Mouse (Mus musculus): ENCODE measurements at regions not wholly inside any gene's neighbourhood (a gene's known extent, or its start where the extent isn't known, plus 50 kb on each side); places are given as distances from the start of the nearest gene placed in this dataset.

GRCm38 (mm10) chr4:93935692-93936091 lies 600.4 kb upstream of the Tusc1 start:
- Histone ChIP-seq H3K9ac (ENCODE audit: low read depth, low read length, severe bottlenecking) (no peak overlapping the region), H3K4me3 (replicated peaks; ENCODE audit: low read length) (no peak overlapping the region), H3K36me3 (ENCODE audit: control insufficient read depth, insufficient read depth, low read length) (no peaks in the 10 kb centered on the region), H3K27ac (replicated peaks; ENCODE audit: low read depth, low read length) (no peak overlapping the region), H3K9me3 (ENCODE audit: control insufficient read depth, low read length) (no peaks in the 10 kb centered on the region), H3K4me1 (ENCODE audit: control insufficient read depth, insufficient read depth, low read length) (no peaks in the 10 kb centered on the region), H3K4me2 (replicated peaks; ENCODE audit: low read depth, low read length, severe bottlenecking) (no peak overlapping the region), H3K27me3 (ENCODE audit: control insufficient read depth, insufficient read depth, low read length) (no peaks in the 10 kb centered on the region)
- DNase-seq (ENCODE audit: low spot score) (no peak), ATAC-seq (ENCODE audit: low FRiP score, low read depth) (no peak)
- TF ChIP-seq POLR2A (IDR thresholded peaks at IDR 0.05; ENCODE audit: borderline replicate concordance, extremely low read depth, insufficient read depth, insufficient read length): no peak

DNA sequence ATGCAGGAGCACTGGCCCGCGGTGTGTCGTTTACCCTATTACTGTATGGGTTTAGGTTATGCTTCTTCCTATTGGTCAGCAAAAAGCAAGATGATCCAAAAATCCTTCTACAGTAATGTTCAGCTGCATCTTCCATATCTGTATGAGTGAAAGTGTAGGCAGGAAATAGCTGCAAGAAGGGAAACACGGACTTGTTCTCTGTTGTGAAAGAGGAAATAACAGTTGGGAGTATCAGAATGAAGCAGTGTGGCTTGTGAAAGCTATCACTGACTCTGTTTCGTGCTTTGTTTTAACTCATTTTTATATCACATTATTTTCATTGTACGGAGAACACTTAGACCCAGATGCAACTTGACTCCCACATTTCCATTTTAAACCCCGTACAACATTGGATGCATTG lies 591.8 kb upstream of the Tusc1 start:
- H3K27ac ChIP-seq (replicated peaks; ENCODE audit: low read depth, low read length): no peak overlapping the region
- WGBS: 89% methylated on average over 7 of the region's 7 CpGs
- no peak overlapping the region for H3K9ac ChIP-seq (ENCODE audit: low read depth, low read length, severe bottlenecking)
- no peak overlapping the region for H3K4me2 ChIP-seq (replicated peaks; ENCODE audit: low read depth, low read length, severe bottlenecking)
- no peaks in the 10 kb centered on the region for H3K36me3 ChIP-seq (ENCODE audit: control insufficient read depth, insufficient read depth, low read length)
- no peaks in the 10 kb centered on the region for H3K27me3 ChIP-seq (ENCODE audit: control insufficient read depth, insufficient read depth, low read length)
- H3K9me3 ChIP-seq (ENCODE audit: control insufficient read depth, low read length): no peaks in the 10 kb centered on the region
- no peak for DNase-seq (ENCODE audit: low spot score)
- no peak for TF ChIP-seq POLR2A (IDR thresholded peaks at IDR 0.05; ENCODE audit: borderline replicate concordance, extremely low read depth, insufficient read depth, insufficient read length)
- H3K4me1 ChIP-seq (ENCODE audit: control insufficient read depth, insufficient read depth, low read length): no peaks in the 10 kb centered on the region
- ATAC-seq (ENCODE audit: low FRiP score, low read depth): no peak
- no peak overlapping the region for H3K4me3 ChIP-seq (replicated peaks; ENCODE audit: low read length)

GRCm38 (mm10) chr4:93924402-93924801 lies 589.1 kb upstream of the Tusc1 start:
- ATAC-seq (ENCODE audit: low FRiP score, low read depth) (no peak), DNase-seq (ENCODE audit: low spot score) (no peak)
- 88% methylated on average over 1 of the region's 1 CpGs for WGBS
- Histone ChIP-seq H3K4me3 (replicated peaks; ENCODE audit: low read length) (no peak overlapping the region), H3K4me2 (replicated peaks; ENCODE audit: low read depth, low read length, severe bottlenecking) (no peak overlapping the region), H3K27ac (replicated peaks; ENCODE audit: low read depth, low read length) (no peak overlapping the region), H3K9ac (ENCODE audit: low read depth, low read length, severe bottlenecking) (no peak overlapping the region), H3K9me3 (ENCODE audit: control insufficient read depth, low read length) (no peaks in the 10 kb centered on the region), H3K27me3 (ENCODE audit: control insufficient read depth, insufficient read depth, low read length) (no peaks in the 10 kb centered on the region), H3K36me3 (ENCODE audit: control insufficient read depth, insufficient read depth, low read length) (no peaks in the 10 kb centered on the region), H3K4me1 (ENCODE audit: control insufficient read depth, insufficient read depth, low read length) (no peaks in the 10 kb centered on the region)
- TF ChIP-seq POLR2A (IDR thresholded peaks at IDR 0.05; ENCODE audit: borderline replicate concordance, extremely low read depth, insufficient read depth, insufficient read length): no peak

GRCm38 (mm10) chr4:93886631-93887030 lies 551.3 kb upstream of the Tusc1 start:
- Histone ChIP-seq H3K27me3 (ENCODE audit: control insufficient read depth, insufficient read depth, low read length) (no peaks in the 10 kb centered on the region), H3K4me2 (replicated peaks; ENCODE audit: low read depth, low read length, severe bottlenecking) (no peak overlapping the region), H3K36me3 (ENCODE audit: control insufficient read depth, insufficient read depth, low read length) (no peaks in the 10 kb centered on the region), H3K4me3 (replicated peaks; ENCODE audit: low read length) (no peak overlapping the region), H3K27ac (replicated peaks; ENCODE audit: low read depth, low read length) (no peak overlapping the region), H3K9ac (ENCODE audit: low read depth, low read length, severe bottlenecking) (no peak overlapping the region), H3K4me1 (ENCODE audit: control insufficient read depth, insufficient read depth, low read length) (no peaks in the 10 kb centered on the region), H3K9me3 (ENCODE audit: control insufficient read depth, low read length) (no peaks in the 10 kb centered on the region)
- TF ChIP-seq POLR2A (IDR thresholded peaks at IDR 0.05; ENCODE audit: borderline replicate concordance, extremely low read depth, insufficient read depth, insufficient read length): no peak
- 71% methylated on average over 11 of the region's 11 CpGs for WGBS
- ATAC-seq (ENCODE audit: low FRiP score, low read depth) (no peak), DNase-seq (ENCODE audit: low spot score) (peak; percentile 10)

- no peaks in the 10 kb centered on the region for H3K9me3 ChIP-seq (ENCODE audit: control insufficient read depth, low read length)
- no peaks in the 10 kb centered on the region for H3K36me3 ChIP-seq (ENCODE audit: control insufficient read depth, insufficient read depth, low read length)
- H3K27ac ChIP-seq (replicated peaks; ENCODE audit: low read depth, low read length): no peak overlapping the region
- no peak overlapping the region for H3K4me3 ChIP-seq (replicated peaks; ENCODE audit: low read length)
- H3K9ac ChIP-seq (ENCODE audit: low read depth, low read length, severe bottlenecking): no peak overlapping the region
- WGBS: 46% methylated on average over 3 of the region's 3 CpGs
- H3K4me2 ChIP-seq (replicated peaks; ENCODE audit: low read depth, low read length, severe bottlenecking): no peak overlapping the region
- no peak for TF ChIP-seq POLR2A (IDR thresholded peaks at IDR 0.05; ENCODE audit: borderline replicate concordance, extremely low read depth, insufficient read depth, insufficient read length)
- H3K4me1 ChIP-seq (ENCODE audit: control insufficient read depth, insufficient read depth, low read length): no peaks in the 10 kb centered on the region
- no peak for DNase-seq (ENCODE audit: low spot score)
- H3K27me3 ChIP-seq (ENCODE audit: control insufficient read depth, insufficient read depth, low read length): no peaks in the 10 kb centered on the region
- no peak for ATAC-seq (ENCODE audit: low FRiP score, low read depth)
These were observed 546.0 kb upstream of the Tusc1 start for GRCm38 (mm10) chr4:93881318-93881717.

GRCm38 (mm10) chr4:93879351-93879872 lies 544.1 kb upstream of the Tusc1 start:
- WGBS: 58% methylated on average over 8 of the region's 8 CpGs
- ATAC-seq (ENCODE audit: low FRiP score, low read depth) (no peak), DNase-seq (ENCODE audit: low spot score) (no peak)
- Histone ChIP-seq H3K9ac (ENCODE audit: low read depth, low read length, severe bottlenecking) (no peak overlapping the region), H3K27ac (replicated peaks; ENCODE audit: low read depth, low read length) (no peak overlapping the region), H3K36me3 (ENCODE audit: control insufficient read depth, insufficient read depth, low read length) (no peaks in the 10 kb centered on the region), H3K9me3 (ENCODE audit: control insufficient read depth, low read length) (no peaks in the 10 kb centered on the region), H3K4me1 (ENCODE audit: control insufficient read depth, insufficient read depth, low read length) (no peaks in the 10 kb centered on the region), H3K27me3 (ENCODE audit: control insufficient read depth, insufficient read depth, low read length) (no peaks in the 10 kb centered on the region), H3K4me2 (replicated peaks; ENCODE audit: low read depth, low read length, severe bottlenecking) (no peak overlapping the region), H3K4me3 (replicated peaks; ENCODE audit: low read length) (no peak overlapping the region)
- no peak for TF ChIP-seq POLR2A (IDR thresholded peaks at IDR 0.05; ENCODE audit: borderline replicate concordance, extremely low read depth, insufficient read depth, insufficient read length)
